Mouse (Mus musculus) liver, adult (tissue): ENCODE measurements around the gene Lsamp.

ENCODE experiments used
- GATA4 ChIP-seq: IDR thresholded peaks from 2 replicates; pipeline ENCODE4 v1.6.1; 2014; ENCODE audit warnings: mild to moderate bottlenecking, low read length; ENCODE audit not compliant: insufficient replicate concordance

The Lsamp gene

GRCm38 (mm10) chr16:40653508-40653907, 669.3 kb downstream of the Lsamp start:
- TF ChIP-seq GATA4: no peak

GRCm38 (mm10) chr16:40656347-40656746, 672.2 kb downstream of the Lsamp start:
- TF ChIP-seq GATA4: no peak

GRCm38 (mm10) chr16:40656871-40657270, 672.7 kb downstream of the Lsamp start:
- TF ChIP-seq GATA4: no peak

GRCm38 (mm10) chr16:40685531-40685930, 701.4 kb downstream of the Lsamp start:
- TF ChIP-seq GATA4: no peak

- TF ChIP-seq GATA4: no peak
Measured at GRCm38 (mm10) chr16:40692292-40692691, 708.1 kb downstream of the Lsamp start.

- no peak for TF ChIP-seq GATA4
Measured at GRCm38 (mm10) chr16:40697253-40697652, 713.1 kb downstream of the Lsamp start.

GRCm38 (mm10) chr16:40708558-40708957, 724.4 kb downstream of the Lsamp start:
- no peak for TF ChIP-seq GATA4

GRCm38 (mm10) chr16:40709574-40709973, 725.4 kb downstream of the Lsamp start:
- no peak for TF ChIP-seq GATA4

- TF ChIP-seq GATA4: no peak
Measured at GRCm38 (mm10) chr16:40710068-40710467, 725.9 kb downstream of the Lsamp start.

- TF ChIP-seq GATA4: no peak
Measured at GRCm38 (mm10) chr16:40710491-40710890, 726.3 kb downstream of the Lsamp start.

GRCm38 (mm10) chr16:40713725-40714124, 729.6 kb downstream of the Lsamp start:
- TF ChIP-seq GATA4: no peak

GRCm38 (mm10) chr16:40739015-40739414, 754.9 kb downstream of the Lsamp start:
- TF ChIP-seq GATA4: no peak

GRCm38 (mm10) chr16:40739771-40740170, 755.6 kb downstream of the Lsamp start:
- TF ChIP-seq GATA4: no peak

GRCm38 (mm10) chr16:40740273-40740672, 756.1 kb downstream of the Lsamp start:
- no peak for TF ChIP-seq GATA4

GRCm38 (mm10) chr16:40827191-40827590, 843.0 kb downstream of the Lsamp start:
- TF ChIP-seq GATA4: no peak

GRCm38 (mm10) chr16:40831536-40831935, 847.4 kb downstream of the Lsamp start:
- no peak for TF ChIP-seq GATA4

GRCm38 (mm10) chr16:40841765-40842164, 857.6 kb downstream of the Lsamp start:
- TF ChIP-seq GATA4: no peak

GRCm38 (mm10) chr16:40866733-40867132, 882.6 kb downstream of the Lsamp start:
- TF ChIP-seq GATA4: no peak
